26 mouse cellular contexts compared by ENCODE assay signal in genomic region chr1:163682935-163683430, GRCm38 (mm10). TPM values are rescaled to one million over a fixed set of nuclear protein-coding genes. Genes with fewer than 3 reads are reported as not detected.
DNase-seq lines count a peak whose midpoint lies in the region; ATAC-seq and TF ChIP-seq lines count a peak whose summit lies in the region.
"Had no signal": no experiment of that assay in that cellular context is flagged by ENCODE, and none has a peak within 500 bp of the region (broad histone marks: within the 10 kb centered on the region; RNA-seq: fewer than 3 reads in every experiment).

No protein-coding gene starts in this region.

- ATAC-seq in embryonic facial prominence, embryonic 14.5 days (ENCODE audit: low read depth) = no peak
- ATAC-seq in limb, embryonic 13.5 days (ENCODE audit: low FRiP score, low read depth) = peak; percentile 64; the same call in 1 of the 2 replicates
- no peak for ATAC-seq in hindbrain, postnatal 0 days
- ATAC-seq: forebrain, postnatal 0 days; intestine, embryonic 15.5 days; midbrain, embryonic 15.5 days had no signal

- no peaks in the 10 kb centered on the region for H3K36me3 ChIP-seq in embryonic facial prominence, embryonic 14.5 days (ENCODE audit: control insufficient read depth, insufficient read depth, low read length)
- H3K36me3 ChIP-seq in limb, embryonic 13.5 days = no peaks in the 10 kb centered on the region
- no peaks in the 10 kb centered on the region for H3K36me3 ChIP-seq in hindbrain, postnatal 0 days (ENCODE audit: insufficient read depth, low read length)
- H3K36me3 ChIP-seq: heart, embryonic 15.5 days; intestine, embryonic 15.5 days; liver, embryonic 15.5 days; lung, embryonic 15.5 days; midbrain, embryonic 15.5 days; neural tube, embryonic 13.5 days had no signal

- no peak overlapping the region for H3K4me2 ChIP-seq in embryonic facial prominence, embryonic 14.5 days (ENCODE audit: low read depth, low read length)
- H3K4me2 ChIP-seq in limb, embryonic 13.5 days (replicated peaks) = no peak overlapping the region
- no peak overlapping the region for H3K4me2 ChIP-seq in hindbrain, postnatal 0 days (ENCODE audit: low read depth, low read length)
- H3K4me2 ChIP-seq: heart, embryonic 15.5 days; hindbrain, embryonic 14.5 days; intestine, embryonic 15.5 days; liver, embryonic 15.5 days; lung, embryonic 15.5 days; midbrain, embryonic 15.5 days; neural tube, embryonic 13.5 days had no signal

- peak; percentile 27 for DNase-seq in embryo, embryonic 11 days
- no peak for DNase-seq in embryo, embryonic 10 days (ENCODE audit: low spot score)
- peak; percentile 32 for DNase-seq in NIH3T3 (ENCODE audit: low read depth)
- DNase-seq in embryonic facial prominence, embryonic 14.5 days (ENCODE audit: low spot score) = peak; percentile 32
- DNase-seq in hindbrain, postnatal 0 days (ENCODE audit: low spot score) = no peak
- no peak for DNase-seq in layer of hippocampus, adult 8-10 months (ENCODE audit: low spot score in 2 of 2)
- no peak for DNase-seq in thymus, postnatal 25 days
- DNase-seq: adrenal gland, postnatal 36 days; cerebellum, adult 9-10 months; forebrain, postnatal 0 days; gastrocnemius, adult 2 months; heart, postnatal 4 days; liver; lung, postnatal 36 days; right cerebral cortex, adult 18-20 months; right cerebral cortex, postnatal 4 days had no signal

- no peaks in the 10 kb centered on the region for H3K27me3 ChIP-seq in embryonic facial prominence, embryonic 14.5 days (replicated peaks; ENCODE audit: control insufficient read depth, insufficient read depth, low read length)
- 0 out of 2 replicates have a peak, but pooled peaks cover 3% of the 10 kb centered on the region for H3K27me3 ChIP-seq in limb, embryonic 13.5 days
- no peaks in the 10 kb centered on the region for H3K27me3 ChIP-seq in hindbrain, postnatal 0 days (ENCODE audit: insufficient read depth, low read length)
- H3K27me3 ChIP-seq: heart, embryonic 15.5 days; intestine, embryonic 15.5 days; liver, embryonic 15.5 days; lung, embryonic 15.5 days; megakaryocyte, embryonic 14.5 days; midbrain, embryonic 15.5 days; neural tube, embryonic 13.5 days had no signal

- peaks cover 9% of the 10 kb centered on the region for H3K4me1 ChIP-seq in embryonic facial prominence, embryonic 14.5 days (ENCODE audit: control insufficient read depth, insufficient read depth, low read length)
- peaks cover 21% of the 10 kb centered on the region for H3K4me1 ChIP-seq in limb, embryonic 13.5 days
- no peaks in the 10 kb centered on the region for H3K4me1 ChIP-seq in hindbrain, postnatal 0 days (ENCODE audit: insufficient read depth, low read length)
- H3K4me1 ChIP-seq: heart, embryonic 15.5 days; intestine, embryonic 15.5 days; liver, embryonic 15.5 days; megakaryocyte, embryonic 14.5 days; midbrain, embryonic 15.5 days had no signal

- WGBS in embryonic facial prominence, embryonic 14.5 days = 29% methylated on average over 2 of the region's 2 CpGs
- 8% methylated on average over 2 of the region's 2 CpGs for WGBS in limb, embryonic 13.5 days
- 78% methylated on average over 2 of the region's 2 CpGs for WGBS in hindbrain, postnatal 0 days

- TF ChIP-seq CTCF in hindbrain, postnatal 0 days (IDR thresholded peaks at IDR 0.05; ENCODE audit: low read depth) = no peak

- H3K9ac ChIP-seq in embryonic facial prominence, embryonic 14.5 days (ENCODE audit: low read depth, low read length) = no peak overlapping the region
- H3K9ac ChIP-seq in limb, embryonic 13.5 days = no peak overlapping the region
- no peak overlapping the region for H3K9ac ChIP-seq in hindbrain, postnatal 0 days (replicated peaks; ENCODE audit: low read length)
- H3K9ac ChIP-seq: forebrain, postnatal 0 days; heart, embryonic 15.5 days; hindbrain, embryonic 14.5 days; intestine, embryonic 15.5 days; liver, embryonic 15.5 days; lung, embryonic 15.5 days; midbrain, embryonic 15.5 days; neural tube, embryonic 13.5 days had no signal

- no peak overlapping the region for H3K27ac ChIP-seq in embryonic facial prominence, embryonic 14.5 days (replicated peaks; ENCODE audit: low read depth, low read length)
- H3K27ac ChIP-seq in limb, embryonic 13.5 days = peak overlapping the region; percentile 12; the same call in 1 of the 2 replicates
- no peak overlapping the region for H3K27ac ChIP-seq in hindbrain, postnatal 0 days
- H3K27ac ChIP-seq: gastrocnemius, adult 2 months; heart, embryonic 15.5 days; hindbrain, embryonic 14.5 days; intestine, embryonic 15.5 days; liver, embryonic 15.5 days; lung, embryonic 15.5 days; midbrain, embryonic 15.5 days; neural tube, embryonic 13.5 days had no signal

- H3K4me3 ChIP-seq in embryonic facial prominence, embryonic 14.5 days (ENCODE audit: low read depth, low read length) = no peak overlapping the region
- H3K4me3 ChIP-seq in limb, embryonic 13.5 days = no peak overlapping the region
- no peak overlapping the region for H3K4me3 ChIP-seq in hindbrain, postnatal 0 days (ENCODE audit: low read length)
- H3K4me3 ChIP-seq: gastrocnemius, adult 2 months; heart, embryonic 15.5 days; intestine, embryonic 15.5 days; liver, embryonic 15.5 days; lung, embryonic 15.5 days; midbrain, embryonic 15.5 days; neural tube, embryonic 13.5 days had no signal

- H3K9me3 ChIP-seq in embryonic facial prominence, embryonic 14.5 days (ENCODE audit: control insufficient read depth, low read length) = no peaks in the 10 kb centered on the region
- H3K9me3 ChIP-seq in limb, embryonic 13.5 days = no peaks in the 10 kb centered on the region
- no peaks in the 10 kb centered on the region for H3K9me3 ChIP-seq in hindbrain, postnatal 0 days (ENCODE audit: low read length)
- H3K9me3 ChIP-seq: heart, embryonic 15.5 days; intestine, embryonic 15.5 days; liver, embryonic 15.5 days; lung, embryonic 15.5 days; megakaryocyte, embryonic 14.5 days; midbrain, embryonic 15.5 days; neural tube, embryonic 13.5 days had no signal

RNA-seq across cellular contexts. Expression of gene Mettl11b, which starts 42.0 kb away (rescaled TPM):
- polyA plus RNA-seq in embryonic facial prominence, embryonic 14.5 days (2014; fragmentation: Nextera tagmentation; extraction: Ambion mirVana) = 0.67 and 1.5 TPM in 2 replicates
- 0.18 TPM in 1 of 2 replicates, not detected in the other for polyA plus RNA-seq in limb, embryonic 13.5 days (2015; fragmentation: Nextera tagmentation; extraction: Ambion mirVana)
- total RNA-seq in hindbrain, postnatal 0 days (2014; rRNA removed) = not detected in 2 replicates
- polyA plus RNA-seq in hindbrain, postnatal 0 days (2015; fragmentation: Nextera tagmentation; extraction: Ambion mirVana) = 0.13 TPM in 1 of 2 replicates, not detected in the other
- 1 to 10 TPM in 3 of 4 experiments, under 1 TPM in 1; 0.96 to 4.2 (median 3.1) TPM for total RNA-seq in layer of hippocampus, adult 8-10 months (2022)
- total RNA-seq: adrenal gland, postnatal 36 days had no signal
- polyA plus RNA-seq: hindbrain, embryonic 14.5 days; intestine, embryonic 15.5 days; neural tube, embryonic 13.5 days; thymus, postnatal 0 days had no signal

Comparison
In these comparisons a context has a peak if more than half of its experiments do, and no peak if none do; other contexts are left out.
1. DNase-seq: peak in embryo, embryonic 11 days (single experiment), NIH3T3 (single experiment) and embryonic facial prominence, embryonic 14.5 days (single experiment); none in embryo, embryonic 10 days (single experiment), hindbrain, postnatal 0 days (single experiment), layer of hippocampus, adult 8-10 months (0 of 2) and thymus, postnatal 25 days (single experiment).